Mouse (Mus musculus): ENCODE results near the gene Neurod2. TPM values are rescaled to one million over a fixed set of nuclear protein-coding genes. Genes with fewer than 3 reads are reported as not detected.

Neurod2 gene
- polyA plus RNA-seq, 1 experiment, result not detected

DNA sequence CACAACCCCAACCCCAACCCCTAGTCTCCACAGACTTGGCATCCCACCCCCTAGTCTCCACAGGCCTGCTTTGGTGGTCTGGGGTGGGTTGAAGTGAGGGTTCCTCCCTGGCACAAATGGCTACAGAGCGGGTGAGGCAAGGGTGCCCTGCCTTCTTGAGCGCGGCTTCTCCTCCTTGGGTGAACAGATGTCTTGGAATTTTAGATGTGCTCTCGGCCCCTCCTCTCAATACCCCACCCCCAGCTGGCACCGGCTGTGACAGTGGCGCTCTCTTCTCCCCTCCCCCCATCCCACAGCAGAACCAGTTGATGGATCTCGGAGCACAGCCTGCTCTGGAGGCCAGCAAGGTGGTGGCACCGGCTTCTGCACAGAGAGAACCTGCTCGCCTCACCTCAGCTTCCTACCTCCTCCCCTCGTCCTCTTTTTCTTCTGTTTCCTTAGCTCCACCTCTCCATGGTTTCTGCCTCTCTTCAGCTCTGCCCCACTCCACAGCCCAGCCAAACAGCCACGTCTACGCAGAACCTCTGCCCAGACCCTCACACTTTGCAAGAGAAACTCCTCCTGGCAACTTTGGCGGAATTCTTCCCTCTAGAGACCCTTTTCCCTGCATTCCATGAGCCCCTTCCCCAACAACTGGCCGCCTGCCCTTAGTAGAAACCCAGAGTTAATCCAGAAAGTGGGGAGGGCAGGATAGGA, 10.9 kb downstream of the Neurod2 start:
- Histone ChIP-seq H3K79me3 (ENCODE audit: low read depth) (no peaks in the 10 kb centered on the region), H3K79me2 (ENCODE audit: control insufficient read depth, insufficient read depth) (no peaks in the 10 kb centered on the region), H3K4me3 (ENCODE audit: insufficient read depth, poor library complexity, severe bottlenecking) (no peak overlapping the region), H3K36me3 (ENCODE audit: control insufficient read depth, insufficient read depth) (no peaks in the 10 kb centered on the region), H3K27me3 (ENCODE audit: control insufficient read depth, insufficient read depth, insufficient read length) (peaks cover 90% of the 10 kb centered on the region), H3ac (ENCODE audit: control insufficient read depth, insufficient read length, low read depth) (no peak overlapping the region)
- no peak for TF ChIP-seq MAX (IDR thresholded peaks at IDR 0.05)
- no peak for TF ChIP-seq USF1 (IDR thresholded peaks at IDR 0.05; ENCODE audit: low read depth)
- no peak for TF ChIP-seq MYOD1 (IDR thresholded peaks at IDR 0.05; ENCODE audit: control insufficient read depth, insufficient read length, low read depth)
- TF ChIP-seq CTCF (IDR thresholded peaks at IDR 0.05; ENCODE audit: control insufficient read depth, insufficient read depth, insufficient read length), result no peak
- TF ChIP-seq CEBPB (IDR thresholded peaks at IDR 0.05; ENCODE audit: low read depth), result no peak
- no peak for TF ChIP-seq MYOG (IDR thresholded peaks at IDR 0.05; ENCODE audit: control insufficient read depth, extremely low read depth, insufficient read length)
- TF ChIP-seq FOSL1 (IDR thresholded peaks at IDR 0.05; ENCODE audit: insufficient read depth, low read length, poor library complexity, severe bottlenecking), result no peak

DNA sequence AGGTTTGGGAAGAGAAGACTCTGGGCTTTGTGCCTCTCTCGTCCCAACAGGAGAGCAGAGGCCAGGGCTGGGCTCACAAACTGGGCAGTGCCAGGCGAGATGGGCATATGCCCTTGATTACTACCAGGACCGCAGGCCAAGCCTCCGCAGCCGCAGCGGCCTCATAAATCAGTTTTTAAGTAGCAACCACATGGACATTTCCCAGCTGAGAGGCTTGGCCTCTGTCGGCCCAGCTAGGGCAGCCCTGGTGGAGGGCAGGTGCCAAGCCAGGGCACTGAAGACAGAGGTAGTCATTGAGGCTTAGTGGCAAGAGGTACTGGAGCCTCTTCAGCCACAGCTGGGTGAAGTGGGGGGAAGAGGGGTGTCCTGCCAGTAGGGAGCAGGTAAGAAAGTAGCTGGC, 12.0 kb downstream of the Neurod2 start:
- Histone ChIP-seq H3K27me3 (ENCODE audit: control insufficient read depth, insufficient read depth, insufficient read length) (peaks cover 80% of the 10 kb centered on the region), H3K4me3 (ENCODE audit: insufficient read depth, poor library complexity, severe bottlenecking) (no peak overlapping the region), H3K79me2 (ENCODE audit: control insufficient read depth, insufficient read depth) (no peaks in the 10 kb centered on the region), H3K79me3 (ENCODE audit: low read depth) (no peaks in the 10 kb centered on the region), H3K36me3 (ENCODE audit: control insufficient read depth, insufficient read depth) (no peaks in the 10 kb centered on the region), H3ac (ENCODE audit: control insufficient read depth, insufficient read length, low read depth) (no peak overlapping the region)
- TF ChIP-seq MYOD1 (IDR thresholded peaks at IDR 0.05; ENCODE audit: control insufficient read depth, insufficient read length, low read depth), result no peak
- no peak for TF ChIP-seq MYOG (IDR thresholded peaks at IDR 0.05; ENCODE audit: control insufficient read depth, extremely low read depth, insufficient read length)
- TF ChIP-seq CTCF (IDR thresholded peaks at IDR 0.05; ENCODE audit: control insufficient read depth, insufficient read depth, insufficient read length), result no peak
- TF ChIP-seq CEBPB (IDR thresholded peaks at IDR 0.05; ENCODE audit: low read depth), result no peak
- TF ChIP-seq FOSL1 (IDR thresholded peaks at IDR 0.05; ENCODE audit: insufficient read depth, low read length, poor library complexity, severe bottlenecking), result no peak
- no peak for TF ChIP-seq USF1 (IDR thresholded peaks at IDR 0.05; ENCODE audit: low read depth)
- TF ChIP-seq MAX (IDR thresholded peaks at IDR 0.05), result no peak

DNA sequence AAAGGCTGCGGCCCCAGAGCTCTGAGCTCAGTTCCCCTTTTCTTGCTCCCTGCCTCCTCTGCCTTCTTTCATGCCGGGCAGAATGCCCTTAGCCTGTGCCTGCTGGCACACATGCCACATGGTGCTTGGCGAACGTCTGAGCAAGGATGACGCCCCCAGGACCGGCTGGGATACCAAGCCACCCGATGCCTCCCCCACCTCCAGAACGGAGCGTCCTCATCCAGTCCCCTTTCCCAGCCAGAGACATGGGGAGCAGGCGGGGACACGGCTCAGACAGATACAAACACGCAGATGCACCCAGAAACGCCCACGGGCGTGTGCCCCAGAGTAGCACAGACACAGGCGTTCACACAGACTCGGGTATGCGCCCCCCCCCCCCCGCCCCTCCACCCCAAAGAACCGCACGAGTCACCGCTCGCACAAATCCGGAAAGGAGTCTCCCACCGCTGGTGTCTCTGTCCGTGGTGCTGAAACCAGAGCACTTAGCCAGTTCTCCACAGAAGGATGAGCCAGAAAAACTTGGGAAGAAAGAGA, 15.6 kb downstream of the Neurod2 start:
- Histone ChIP-seq H3K4me3 (ENCODE audit: insufficient read depth, poor library complexity, severe bottlenecking) (no peak overlapping the region), H3K79me3 (ENCODE audit: low read depth) (no peaks in the 10 kb centered on the region), H3K27me3 (ENCODE audit: control insufficient read depth, insufficient read depth, insufficient read length) (peaks cover 55% of the 10 kb centered on the region), H3K79me2 (ENCODE audit: control insufficient read depth, insufficient read depth) (no peaks in the 10 kb centered on the region), H3K36me3 (ENCODE audit: control insufficient read depth, insufficient read depth) (no peaks in the 10 kb centered on the region), H3ac (ENCODE audit: control insufficient read depth, insufficient read length, low read depth) (no peak overlapping the region)
- TF ChIP-seq MYOG (IDR thresholded peaks at IDR 0.05; ENCODE audit: control insufficient read depth, extremely low read depth, insufficient read length) (no peak), FOSL1 (IDR thresholded peaks at IDR 0.05; ENCODE audit: insufficient read depth, low read length, poor library complexity, severe bottlenecking) (no peak), CTCF (IDR thresholded peaks at IDR 0.05; ENCODE audit: control insufficient read depth, insufficient read depth, insufficient read length) (no peak), MYOD1 (IDR thresholded peaks at IDR 0.05; ENCODE audit: control insufficient read depth, insufficient read length, low read depth) (no peak), MAX (IDR thresholded peaks at IDR 0.05) (no peak), CEBPB (IDR thresholded peaks at IDR 0.05; ENCODE audit: low read depth) (no peak), USF1 (IDR thresholded peaks at IDR 0.05; ENCODE audit: low read depth) (no peak)

DNA sequence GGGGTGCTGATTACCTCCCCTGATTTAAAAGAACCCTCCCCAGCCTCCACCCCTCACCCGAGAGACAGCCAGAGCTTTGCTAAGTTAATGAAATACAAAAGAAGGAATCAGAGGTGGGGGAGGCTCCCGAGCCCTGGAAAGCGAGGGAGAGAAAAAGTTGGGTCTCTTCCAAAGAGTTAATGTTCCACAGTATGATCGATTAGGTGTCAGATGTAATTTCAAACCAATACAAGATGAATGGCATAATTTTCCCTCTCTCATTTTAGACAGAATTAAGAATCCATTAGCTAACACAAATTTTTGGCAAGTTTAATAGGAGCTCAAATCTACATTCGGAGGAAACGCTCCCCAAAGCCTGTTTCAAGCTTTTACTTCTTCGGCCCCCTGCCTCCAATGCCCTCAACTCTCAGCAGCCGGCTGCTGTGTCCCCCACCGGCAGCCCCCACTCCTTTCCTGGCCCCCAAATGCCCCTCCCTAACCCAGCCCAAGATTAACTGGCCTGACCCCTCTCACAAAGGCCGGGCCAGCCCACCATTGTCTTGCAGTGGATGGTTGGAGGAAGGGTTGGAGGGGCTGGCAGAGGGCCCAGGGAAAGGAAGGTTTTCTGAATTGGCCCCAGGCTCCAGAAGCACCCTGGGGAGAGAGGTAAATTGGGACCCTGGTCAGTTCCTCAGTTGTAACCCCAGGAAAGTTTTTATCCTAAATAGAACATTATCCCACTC, 30.8 kb downstream of the Neurod2 start:
- no peak overlapping the region for H3ac ChIP-seq (ENCODE audit: control insufficient read depth, insufficient read length, low read depth)
- no peak overlapping the region for H3K4me3 ChIP-seq (ENCODE audit: insufficient read depth, poor library complexity, severe bottlenecking)
- TF ChIP-seq MYOG (IDR thresholded peaks at IDR 0.05; ENCODE audit: control insufficient read depth, extremely low read depth, insufficient read length), result no peak
- H3K36me3 ChIP-seq (ENCODE audit: control insufficient read depth, insufficient read depth), result no peaks in the 10 kb centered on the region
- H3K79me3 ChIP-seq (ENCODE audit: low read depth), result no peaks in the 10 kb centered on the region
- H3K27me3 ChIP-seq (ENCODE audit: control insufficient read depth, insufficient read depth, insufficient read length), result peaks cover 47% of the 10 kb centered on the region
- no peaks in the 10 kb centered on the region for H3K79me2 ChIP-seq (ENCODE audit: control insufficient read depth, insufficient read depth)

DNA sequence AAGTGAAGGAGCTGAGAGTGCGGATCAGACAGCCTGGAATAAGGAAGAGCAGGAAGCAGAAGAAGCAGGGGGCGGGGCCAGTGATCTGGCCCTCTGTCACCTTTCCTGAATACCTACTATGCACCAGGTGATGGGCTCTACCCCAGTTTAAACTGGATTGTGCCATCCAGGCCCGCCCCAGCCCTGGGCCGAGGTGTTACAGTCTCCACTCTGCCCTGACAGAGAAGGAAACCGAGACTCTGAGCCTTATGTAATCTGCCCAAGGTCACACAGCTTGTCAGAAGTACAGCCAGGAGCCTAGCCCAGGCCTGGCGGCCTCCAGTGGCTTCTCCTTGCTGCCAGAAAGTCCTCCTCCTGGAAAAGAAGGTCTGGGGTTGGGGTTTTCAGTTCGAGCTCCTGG, 31.7 kb downstream of the Neurod2 start:
- Histone ChIP-seq H3K79me2 (ENCODE audit: control insufficient read depth, insufficient read depth) (no peaks in the 10 kb centered on the region), H3K36me3 (ENCODE audit: control insufficient read depth, insufficient read depth) (no peaks in the 10 kb centered on the region), H3K27me3 (ENCODE audit: control insufficient read depth, insufficient read depth, insufficient read length) (peaks cover 41% of the 10 kb centered on the region), H3K4me3 (ENCODE audit: insufficient read depth, poor library complexity, severe bottlenecking) (no peak overlapping the region), H3ac (ENCODE audit: control insufficient read depth, insufficient read length, low read depth) (no peak overlapping the region), H3K79me3 (ENCODE audit: low read depth) (no peaks in the 10 kb centered on the region)
- no peak for TF ChIP-seq MYOD1 (IDR thresholded peaks at IDR 0.05; ENCODE audit: control insufficient read depth, insufficient read length, low read depth)
- TF ChIP-seq MYOG (IDR thresholded peaks at IDR 0.05; ENCODE audit: control insufficient read depth, extremely low read depth, insufficient read length), result no peak
- TF ChIP-seq FOSL1 (IDR thresholded peaks at IDR 0.05; ENCODE audit: insufficient read depth, low read length, poor library complexity, severe bottlenecking), result no peak
- TF ChIP-seq MAX (IDR thresholded peaks at IDR 0.05), result no peak
- no peak for TF ChIP-seq USF1 (IDR thresholded peaks at IDR 0.05; ENCODE audit: low read depth)
- TF ChIP-seq CTCF (IDR thresholded peaks at IDR 0.05; ENCODE audit: control insufficient read depth, insufficient read depth, insufficient read length), result no peak
- TF ChIP-seq CEBPB (IDR thresholded peaks at IDR 0.05; ENCODE audit: low read depth), result no peak

Measured in C2C12 (cell line).